Mouse (Mus musculus) natural killer cell, adult 2 months (primary cell): ENCODE measurements around the gene Nat14.

Source experiments
- DNase-seq, 2 experiments: peaks; one replicate each; pipeline ENCODE4 v3.0.0; 2022; ENCODE audit warnings: low spot score in 2 of 2

Gene Nat14

DNA sequence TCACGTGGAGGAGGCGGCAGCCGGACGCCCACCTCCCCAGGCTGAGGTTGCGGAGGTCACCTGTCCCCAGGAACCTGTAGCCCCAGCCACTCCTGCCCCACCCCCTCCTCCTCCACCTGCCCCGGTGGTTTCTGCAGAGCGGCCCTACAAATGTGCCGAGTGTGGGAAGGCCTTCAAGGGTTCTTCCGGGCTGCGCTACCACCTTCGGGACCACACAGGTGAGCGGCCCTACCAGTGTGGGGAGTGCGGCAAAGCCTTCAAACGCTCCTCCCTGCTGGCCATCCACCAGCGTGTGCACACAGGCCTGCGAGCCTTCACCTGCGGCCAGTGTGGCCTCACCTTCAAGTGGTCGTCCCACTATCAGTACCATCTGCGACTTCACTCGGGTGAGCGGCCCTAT, 1.9 kb upstream of the Nat14 start:
- DNase-seq, result no peak

DNA sequence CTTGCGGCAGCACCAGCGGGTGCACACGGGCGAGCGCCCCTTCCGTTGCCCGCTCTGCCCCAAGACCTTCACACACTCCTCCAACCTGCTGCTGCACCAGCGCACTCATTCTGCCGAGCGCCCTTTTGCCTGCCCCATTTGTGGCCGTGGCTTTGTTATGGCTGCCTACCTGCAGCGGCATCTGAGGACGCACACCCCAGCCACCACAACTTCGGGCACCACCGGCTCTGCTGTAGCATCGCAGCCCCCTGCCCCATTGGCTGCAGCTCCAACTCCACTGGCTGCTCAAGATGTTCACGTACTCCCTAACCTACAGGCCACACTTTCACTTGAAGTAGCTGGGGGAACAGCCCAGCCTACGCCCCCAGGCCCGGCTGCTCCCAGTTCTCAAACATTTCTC, 1.3 kb upstream of the Nat14 start:
- DNase-seq, result no peak

DNA sequence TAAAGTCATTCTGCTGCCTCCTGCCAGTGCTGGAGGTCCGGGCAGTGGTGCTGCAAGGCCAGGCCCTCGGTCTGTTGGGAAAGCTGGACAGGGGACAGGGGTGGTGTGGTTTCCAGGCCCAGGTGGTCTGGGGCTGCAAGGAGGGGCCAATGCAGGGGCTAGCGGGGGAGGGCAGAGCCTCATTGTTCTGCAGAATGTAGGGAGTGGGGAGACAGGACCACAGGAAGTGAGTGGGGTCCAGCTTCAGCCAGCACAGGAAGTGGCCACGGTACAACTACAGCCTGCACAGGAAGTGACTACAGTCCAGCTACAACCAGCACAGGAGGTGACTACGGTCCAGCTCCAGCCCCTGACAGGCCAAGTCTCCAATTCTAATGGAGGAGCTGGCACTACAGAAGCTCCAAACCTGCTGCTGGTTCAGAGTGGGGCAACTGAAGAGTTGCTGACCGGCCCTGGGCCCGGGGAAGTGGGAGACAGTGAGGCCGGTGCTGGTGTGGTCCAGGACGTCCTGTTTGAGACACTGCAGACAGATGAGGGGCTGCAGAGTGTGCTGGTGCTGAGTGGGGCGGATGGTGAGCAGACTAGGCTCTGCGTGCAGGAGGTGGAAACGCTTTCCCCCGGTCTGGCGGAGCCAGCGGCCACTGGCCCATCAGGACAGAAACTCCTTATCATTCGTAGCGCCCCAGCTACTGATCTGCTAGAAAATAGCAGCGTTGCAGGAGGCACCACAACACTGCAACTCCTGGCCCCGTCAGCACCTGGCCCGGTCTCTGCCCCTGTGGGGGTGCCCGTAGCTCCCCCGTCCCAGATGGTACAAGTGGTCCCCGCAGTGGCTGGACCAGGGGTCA, 628 bp upstream of the Nat14 start:
- no peak for DNase-seq

DNA sequence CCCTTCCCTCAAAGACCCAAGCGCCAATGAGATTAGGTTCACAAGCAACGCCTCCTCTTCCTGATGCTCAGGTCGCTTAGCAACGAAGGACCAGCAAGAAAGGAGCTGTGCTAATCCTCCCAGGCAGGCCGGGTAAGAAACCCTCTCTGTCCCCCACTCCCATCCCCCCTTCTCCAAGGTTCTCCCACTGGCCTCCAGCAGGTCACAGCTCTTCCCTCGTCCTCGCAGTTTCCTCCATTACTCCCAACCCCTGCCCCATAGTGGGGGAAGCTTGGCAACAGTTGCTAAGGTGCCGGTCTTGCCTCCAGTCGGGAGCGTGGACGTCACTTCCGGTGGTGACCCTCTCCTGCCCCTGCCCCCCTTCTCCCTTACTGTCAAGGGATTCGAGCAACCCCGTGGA, 680 bp downstream of the Nat14 start:
- DNase-seq, result peak; percentile 44 to 54

DNA sequence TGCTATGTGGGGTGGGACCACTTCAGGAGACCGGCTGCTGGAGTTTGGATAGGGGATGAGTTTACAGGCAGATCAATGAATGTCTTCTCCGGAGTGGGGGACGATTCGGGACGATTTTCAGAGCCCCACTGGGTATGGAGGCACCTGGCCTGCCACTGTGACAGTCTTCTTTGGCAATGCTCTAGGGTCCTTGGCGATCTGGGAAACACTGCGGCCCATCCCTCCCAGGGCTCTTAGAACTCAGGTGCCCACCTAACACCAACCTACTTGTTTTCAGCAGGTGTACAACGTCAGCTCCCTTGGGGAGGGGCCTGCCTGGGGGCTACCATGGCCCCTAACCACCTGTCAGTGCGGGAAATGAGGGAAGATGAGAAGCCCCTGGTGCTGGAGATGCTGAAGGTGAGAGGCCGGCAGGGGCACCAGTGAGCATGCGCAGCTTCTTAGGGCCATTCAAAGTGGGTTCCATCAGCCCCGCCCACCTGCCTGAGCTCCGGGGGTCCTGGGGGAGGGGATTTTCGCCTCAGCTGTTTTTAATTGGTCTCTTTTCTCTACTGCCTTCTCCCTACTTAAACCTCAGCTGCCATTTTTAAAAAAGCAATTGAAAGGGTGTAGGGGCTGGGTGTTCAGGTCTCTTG, 1.2 kb downstream of the Nat14 start:
- DNase-seq, result no peak

DNA sequence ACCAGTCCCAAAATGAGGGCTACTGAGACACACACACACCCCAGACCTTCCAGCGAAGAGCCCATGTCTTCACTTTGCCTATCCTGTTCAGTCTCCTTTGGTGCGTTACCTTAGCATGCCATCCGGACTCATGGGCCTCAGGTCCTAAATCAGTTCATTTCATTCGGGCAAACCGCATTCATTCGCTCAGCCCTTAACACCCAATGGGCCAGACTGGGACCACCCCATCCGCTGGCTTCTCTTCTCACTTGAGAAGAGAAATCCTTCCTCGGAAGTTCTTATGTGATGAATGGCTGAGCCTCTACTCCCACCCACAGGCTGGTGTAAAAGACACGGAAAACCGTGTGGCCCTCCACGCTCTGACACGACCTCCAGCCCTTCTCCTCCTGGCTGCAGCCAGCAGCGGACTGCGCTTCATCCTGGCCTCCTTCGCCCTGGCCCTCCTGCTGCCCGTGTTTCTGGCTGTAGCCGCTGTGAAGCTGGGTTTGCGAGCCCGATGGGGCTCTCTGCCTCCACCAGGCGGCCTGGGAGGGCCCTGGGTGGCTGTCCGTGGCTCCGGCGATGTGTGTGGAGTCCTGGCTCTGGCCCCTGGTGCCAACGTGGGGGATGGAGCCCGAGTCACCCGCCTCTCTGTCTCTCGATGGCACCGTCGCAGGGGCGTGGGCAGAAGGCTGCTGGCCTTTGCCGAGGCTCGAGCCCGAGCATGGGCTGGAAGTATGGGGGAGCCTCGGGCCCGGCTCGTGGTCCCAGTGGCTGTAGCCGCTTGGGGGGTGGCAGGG, 1.9 kb downstream of the Nat14 start:
- DNase-seq, result peak; percentile 19 to 26

DNA sequence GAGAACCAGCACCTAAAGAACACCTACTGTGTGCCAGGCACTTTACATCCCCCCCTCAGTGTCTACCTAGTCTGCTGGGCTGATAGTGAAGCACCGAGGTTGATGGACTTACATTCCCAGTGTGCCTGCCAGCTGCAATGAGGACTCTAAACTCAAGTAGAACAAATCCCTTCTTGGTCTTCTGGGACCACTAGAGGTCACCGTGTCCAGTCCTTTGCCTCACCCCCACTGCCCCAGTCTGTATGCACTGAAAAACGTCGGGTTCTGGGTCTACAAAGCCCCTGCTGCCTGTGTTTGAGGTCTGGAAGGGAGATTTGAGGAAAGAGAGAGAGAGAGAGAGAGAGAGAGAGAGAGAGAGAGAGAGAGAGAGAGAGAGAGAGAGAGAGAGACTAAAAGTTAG, 2.7 kb downstream of the Nat14 start:
- no peak for DNase-seq

DNA sequence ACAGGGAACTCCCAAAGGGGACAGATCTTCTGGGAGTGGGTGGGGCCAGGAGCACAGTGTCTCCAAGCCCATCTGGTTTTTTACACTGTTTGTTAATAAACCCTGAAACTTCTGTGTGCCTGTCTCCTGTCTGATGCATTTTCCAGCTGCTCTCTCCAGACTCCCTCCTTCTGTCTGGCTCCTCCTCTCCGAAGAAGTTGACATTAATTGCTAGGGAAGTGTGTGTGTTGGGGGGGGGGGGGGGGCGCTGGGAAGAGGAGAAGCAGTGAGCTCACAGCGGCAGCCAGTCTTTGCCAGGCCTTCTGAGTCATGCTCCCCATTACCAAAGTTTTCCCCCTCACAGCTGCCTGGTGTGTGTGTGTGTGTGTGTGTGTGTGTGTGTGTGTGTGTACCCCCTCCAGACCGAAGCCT, 3.1 kb downstream of the Nat14 start:
- no peak for DNase-seq

DNA sequence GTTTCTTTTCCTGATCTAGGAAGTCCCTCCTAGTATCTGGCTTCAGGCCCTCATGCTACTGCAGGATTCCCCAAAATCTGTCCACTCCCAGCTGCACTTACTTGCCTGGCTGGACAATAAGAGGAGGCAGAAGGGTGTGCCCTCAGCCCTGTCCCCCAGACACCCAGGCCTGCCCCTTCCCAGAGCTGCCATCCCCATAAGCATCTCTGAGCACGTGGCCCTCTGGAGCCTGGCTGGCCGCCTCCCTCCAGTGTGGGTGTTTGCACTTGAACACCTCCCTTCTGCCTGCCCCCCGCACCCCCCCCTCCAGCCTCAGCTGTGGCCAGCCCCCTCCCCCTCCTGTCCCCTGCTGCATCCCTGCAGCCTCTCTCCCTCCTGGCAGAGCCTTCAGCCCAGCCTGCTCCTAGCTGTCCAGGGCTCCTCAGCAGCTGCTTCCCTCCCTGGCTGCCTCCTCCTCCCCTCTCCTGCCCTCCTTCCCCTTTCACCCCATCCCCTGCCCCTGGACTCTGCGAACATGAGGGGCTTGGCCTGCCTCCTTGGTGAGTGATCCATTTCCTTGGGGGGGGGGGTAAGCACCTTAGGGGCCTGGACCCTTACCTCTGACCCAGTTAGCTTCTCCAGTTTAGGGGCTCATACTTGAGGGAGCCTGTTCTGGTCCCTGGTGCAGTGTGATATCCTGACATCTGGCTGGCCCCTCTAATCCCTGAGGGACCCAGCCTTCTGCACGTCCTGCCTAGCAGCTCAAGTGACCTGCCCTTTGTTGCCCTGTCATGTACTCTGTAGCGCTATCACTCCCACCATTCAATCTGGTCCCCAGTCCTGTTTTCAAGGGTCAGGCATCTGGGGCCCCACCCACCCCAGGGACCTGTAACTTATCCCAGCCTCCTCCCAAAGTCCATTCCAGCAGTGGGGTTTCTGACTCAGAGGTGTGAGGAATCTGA, 3.9 kb downstream of the Nat14 start, which contains the start of gene Ssc5d:
Gene Ssc5d (plus strand): TSS at position 345 of the 941 bp plus-strand sequence.
- no peak for DNase-seq

DNA sequence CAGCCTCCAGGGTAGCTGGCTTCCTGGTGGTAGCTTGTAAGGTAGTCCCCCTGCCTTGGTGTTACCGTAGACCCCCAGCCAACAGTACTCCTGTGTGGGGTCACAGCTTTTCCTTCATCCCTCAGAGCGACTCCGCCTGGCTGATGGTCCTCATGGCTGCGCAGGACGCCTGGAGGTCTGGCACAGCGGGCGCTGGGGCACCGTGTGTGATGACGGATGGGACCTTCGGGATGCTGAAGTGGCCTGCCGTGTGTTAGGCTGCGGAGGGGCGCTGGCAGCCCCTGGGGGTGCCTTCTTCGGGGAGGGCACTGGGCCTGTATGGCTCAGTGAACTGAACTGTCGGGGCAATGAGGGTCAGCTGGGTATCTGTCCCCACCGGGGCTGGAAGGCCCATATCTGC, 5.0 kb downstream of the Nat14 start:
- no peak for DNase-seq

DNA sequence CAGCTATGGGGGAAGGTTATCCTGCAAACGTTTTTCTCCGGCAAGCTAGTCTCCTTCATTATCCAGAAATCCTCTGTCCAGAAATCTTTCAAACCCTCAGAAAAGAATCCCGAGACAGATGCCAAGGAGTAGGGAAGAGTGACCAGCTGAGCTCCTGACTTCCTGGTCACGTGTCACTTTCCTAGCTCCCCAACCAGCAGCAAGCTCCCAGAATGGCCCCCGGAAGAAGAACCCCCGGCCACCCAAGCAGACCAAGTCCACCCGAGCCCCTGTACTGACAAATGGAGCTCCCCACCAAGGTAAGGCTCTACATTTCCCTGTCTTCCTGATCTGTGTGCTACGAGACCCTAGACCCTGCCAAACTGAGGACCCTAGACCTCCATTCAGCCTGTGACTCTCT, 5.9 kb downstream of the Nat14 start:
- no peak for DNase-seq

DNA sequence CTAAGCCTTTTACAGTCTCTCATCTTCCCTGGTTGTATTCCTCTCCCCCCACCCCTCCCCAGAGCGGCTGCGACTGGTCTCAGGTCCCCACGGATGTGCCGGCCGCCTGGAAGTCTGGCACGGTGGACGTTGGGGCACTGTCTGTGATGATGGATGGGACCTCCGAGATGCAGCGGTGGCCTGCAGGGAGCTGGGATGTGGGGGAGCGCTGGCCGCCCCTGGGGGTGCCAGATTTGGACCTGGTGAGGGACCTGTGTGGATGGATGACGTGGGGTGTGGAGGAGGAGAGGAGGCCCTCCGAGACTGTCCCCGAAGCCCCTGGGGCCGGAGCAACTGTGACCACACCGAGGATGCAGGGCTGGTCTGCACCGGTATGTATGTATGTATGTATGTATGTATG, 6.5 kb downstream of the Nat14 start:
- DNase-seq, result no peak

DNA sequence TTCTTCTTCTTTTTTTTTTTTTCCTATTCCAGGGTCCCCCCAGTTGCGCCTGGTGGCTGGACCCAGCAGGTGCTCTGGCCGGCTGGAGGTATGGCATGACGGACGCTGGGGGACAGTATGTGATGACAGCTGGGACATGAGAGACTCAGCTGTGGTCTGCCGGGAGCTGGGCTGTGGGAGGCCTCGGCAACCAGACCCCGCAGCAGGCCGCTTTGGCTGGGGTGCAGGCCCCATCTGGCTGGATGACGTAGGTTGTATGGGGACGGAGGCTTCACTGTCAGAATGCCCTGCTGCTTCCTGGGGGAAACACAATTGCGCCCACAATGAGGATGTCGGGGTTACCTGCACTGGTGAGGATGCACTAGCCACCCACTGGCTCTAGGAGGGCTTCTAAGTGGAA, 11.3 kb downstream of the Nat14 start:
- DNase-seq, result no peak

DNA sequence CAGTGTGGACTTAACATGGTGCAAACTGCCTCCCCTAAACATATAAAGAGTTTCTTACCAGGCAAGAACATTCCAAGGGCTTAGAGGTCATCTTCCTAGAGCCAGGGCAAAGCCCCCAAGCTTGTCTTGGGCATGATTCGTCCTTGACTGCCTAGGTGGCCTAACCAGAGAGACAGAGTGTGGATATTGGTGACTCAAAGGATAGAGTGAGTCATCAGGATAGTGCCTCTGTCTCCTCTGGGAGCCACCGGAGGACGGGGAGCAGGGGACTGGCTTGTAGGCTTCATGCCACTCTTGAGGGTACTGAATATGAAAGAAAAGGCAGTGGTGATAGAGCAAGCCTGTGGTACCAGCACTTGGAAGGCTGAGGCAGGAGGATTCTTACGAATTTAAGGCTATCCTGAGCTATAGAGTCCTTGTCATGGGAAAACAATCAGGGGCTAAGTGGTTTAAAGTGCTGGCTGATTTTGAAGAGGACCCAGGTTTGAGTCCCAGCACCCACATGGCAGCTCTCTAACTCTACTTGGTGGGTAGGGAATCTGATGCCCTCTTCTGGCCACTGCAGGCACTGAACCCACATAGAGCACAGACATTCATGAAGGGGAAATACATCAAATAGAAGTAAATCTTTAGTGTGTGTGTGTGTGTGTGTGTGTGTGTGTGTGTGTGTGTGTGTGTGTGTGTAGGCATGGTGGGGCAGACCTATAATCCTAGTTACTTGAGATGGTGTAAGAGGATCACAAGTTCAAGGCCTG, 12.5 kb downstream of the Nat14 start:
- no peak for DNase-seq

DNA sequence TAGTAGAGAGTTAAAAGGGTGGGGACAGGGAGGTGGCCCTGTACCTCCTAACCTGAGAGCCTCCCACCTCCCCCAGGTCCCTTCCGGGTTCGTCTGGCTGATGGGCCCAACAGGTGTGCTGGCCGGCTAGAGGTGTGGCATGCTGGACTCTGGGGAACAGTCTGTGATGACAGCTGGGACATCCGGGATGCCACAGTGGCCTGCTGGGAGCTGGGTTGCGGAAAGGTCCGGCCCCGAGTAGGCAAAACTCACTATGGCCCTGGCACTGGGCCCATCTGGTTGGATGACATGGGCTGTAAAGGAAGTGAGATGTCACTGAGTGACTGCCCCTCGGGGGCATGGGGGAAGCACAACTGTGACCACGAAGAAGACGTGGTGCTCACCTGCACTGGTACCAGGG, 15.0 kb downstream of the Nat14 start:
- DNase-seq, result no peak

DNA sequence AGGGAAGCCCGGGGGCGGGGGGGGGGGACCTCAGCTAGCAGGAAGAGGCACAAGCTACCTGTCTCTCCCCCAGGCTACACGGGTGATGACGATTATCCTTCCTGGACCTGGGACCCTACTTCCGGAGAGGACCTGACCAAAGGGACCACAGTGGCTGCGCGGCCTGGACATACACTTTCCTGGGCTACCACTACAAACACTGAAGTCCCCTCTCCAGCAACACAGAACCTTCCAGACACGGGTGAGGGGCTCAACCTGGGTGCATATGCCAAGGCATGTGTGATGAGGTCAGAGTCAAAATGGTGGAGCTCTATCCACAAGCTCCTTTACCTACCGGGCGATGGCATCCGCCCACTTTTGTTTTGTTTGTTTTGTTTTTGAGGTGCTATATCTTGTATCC, 15.6 kb downstream of the Nat14 start:
- DNase-seq, result no peak

DNA sequence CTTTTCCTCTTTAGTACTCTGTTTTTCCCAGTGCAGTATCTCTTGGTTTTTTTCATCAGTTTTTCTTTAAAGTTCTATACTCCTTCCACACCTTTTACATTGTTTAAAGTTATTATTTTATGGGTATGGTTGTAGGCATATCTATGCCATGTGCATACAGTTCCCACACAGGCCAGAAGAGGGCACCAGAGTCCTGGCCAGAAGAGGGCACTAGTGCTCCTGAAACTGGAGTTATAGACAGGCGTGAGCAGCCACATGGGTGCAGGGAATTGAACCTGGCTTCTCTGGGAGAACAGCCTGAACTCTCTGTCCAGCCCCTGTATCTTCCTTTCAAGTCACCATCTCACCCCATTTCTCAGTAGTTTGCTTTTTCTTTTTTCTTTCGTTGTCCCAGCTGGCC, 16.6 kb downstream of the Nat14 start:
- DNase-seq, result peak; percentile 64 to 80

DNA sequence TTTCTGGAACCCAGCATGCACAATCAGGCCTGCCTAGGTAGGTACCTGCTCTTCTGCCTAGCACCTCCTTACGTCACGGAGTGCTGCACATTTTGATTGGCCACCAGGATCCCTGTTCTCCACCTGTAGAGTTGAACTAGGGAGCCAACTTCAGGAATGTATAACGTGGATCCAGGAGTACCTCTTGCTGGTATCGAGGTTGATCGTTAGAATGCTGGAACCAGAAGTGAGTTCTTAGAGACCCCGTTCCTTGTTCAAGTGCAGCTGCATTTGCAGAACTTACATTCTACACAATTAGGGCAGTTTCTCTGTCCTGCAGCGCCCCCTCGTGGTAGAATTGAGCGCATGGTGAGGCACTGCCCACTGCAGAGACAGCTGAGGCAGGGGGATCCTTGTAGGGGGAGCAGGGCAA, 18.2 kb downstream of the Nat14 start:
- DNase-seq, result peak; percentile 85 to 89

DNA sequence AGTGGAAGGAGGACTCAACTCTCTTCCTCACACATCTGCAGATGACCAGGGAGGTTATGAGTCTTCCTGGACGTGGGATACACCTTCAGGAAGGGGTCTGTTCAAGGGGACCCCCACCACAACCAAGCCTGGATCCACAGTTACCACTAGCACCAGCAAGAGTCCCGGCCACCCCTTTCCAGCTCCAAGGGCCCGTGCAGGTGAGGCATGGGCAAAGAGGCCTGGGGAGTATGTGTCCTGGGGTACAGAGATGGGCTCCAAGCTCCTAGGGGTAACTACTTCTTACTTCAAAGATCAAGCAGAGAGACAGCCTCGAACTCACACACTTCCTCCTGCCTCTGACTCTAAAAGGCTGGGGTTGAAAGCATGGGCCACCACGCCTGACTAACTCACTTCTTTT, 20.8 kb downstream of the Nat14 start:
- no peak for DNase-seq

DNA sequence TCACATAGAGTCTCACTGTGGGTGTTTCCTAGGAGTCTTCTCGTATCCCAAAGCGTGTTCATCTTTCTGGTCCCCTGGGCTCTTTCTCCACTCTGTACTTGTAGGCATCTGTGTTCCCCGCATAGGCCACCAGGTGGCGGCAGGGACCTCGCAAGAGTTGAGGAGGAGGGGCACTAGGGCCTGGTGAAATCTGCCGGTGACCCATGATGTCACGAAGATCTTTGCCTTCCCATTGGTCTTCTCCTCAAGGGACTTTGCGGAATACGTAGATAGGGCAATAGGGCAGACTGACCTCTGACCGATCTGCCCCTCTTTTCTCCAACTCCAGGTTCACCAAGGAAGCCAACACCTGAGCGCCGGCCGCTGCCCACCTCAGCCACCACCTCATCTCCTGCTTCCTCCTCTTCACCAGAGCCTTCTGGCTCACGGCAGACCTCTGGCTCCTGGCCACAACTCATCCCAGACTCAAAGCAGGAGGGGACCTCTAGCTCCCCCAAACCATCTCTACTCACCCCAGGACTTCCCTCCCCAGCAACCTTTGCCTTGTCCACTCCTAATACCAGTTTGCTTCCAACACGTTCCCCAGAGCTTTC, 21.5 kb downstream of the Nat14 start:
- DNase-seq, result peak; percentile 97 to 98
